Mouse (Mus musculus): ENCODE measurements around the gene Tmod3. TPM values are rescaled to one million over a fixed set of nuclear protein-coding genes. Genes with fewer than 3 reads are reported as not detected.
A peak's percentile ranks its signal among the peaks of the same experiment; 100 is the strongest.

Tmod3 gene
- polyA plus RNA-seq, 1 experiment from 2014 or later, result 120 TPM

GRCm38 (mm10) chr9:75560353-75560752 is 896 bp upstream of the Tmod3 start:
- ATAC-seq (replicated peaks; ENCODE audit: low FRiP score, low read depth) (no peak), DNase-seq (ENCODE audit: low spot score) (no peak)
- H3K9me3 ChIP-seq (replicated peaks; ENCODE audit: low read length), result no peaks in the 10 kb centered on the region
- TF ChIP-seq CTCF (IDR thresholded peaks at IDR 0.05; ENCODE audit: low read depth), result no peak
- no peaks in the 10 kb centered on the region for H3K36me3 ChIP-seq (ENCODE audit: insufficient read depth, low read length)
- no peak overlapping the region for H3K4me2 ChIP-seq (ENCODE audit: low read length)
- no peaks in the 10 kb centered on the region for H3K27me3 ChIP-seq (ENCODE audit: insufficient read depth, low read length)
- no peak overlapping the region for H3K9ac ChIP-seq (ENCODE audit: low read depth, low read length)
- no peaks in the 10 kb centered on the region; the same call in none of the 2 replicates for H3K4me1 ChIP-seq (replicated peaks; ENCODE audit: insufficient read depth, low read length)
- H3K4me3 ChIP-seq (replicated peaks; ENCODE audit: low read depth, low read length), result no peak overlapping the region
- no peak overlapping the region for H3K27ac ChIP-seq

- H3K4me2 ChIP-seq (ENCODE audit: low read length), result peak overlapping the region; percentile 79
- H3K27me3 ChIP-seq (ENCODE audit: insufficient read depth, low read length), result no peaks in the 10 kb centered on the region
- ATAC-seq (replicated peaks; ENCODE audit: low FRiP score, low read depth), result peak; percentile 89
- H3K27ac ChIP-seq, result peak overlapping the region; percentile 95
- TF ChIP-seq CTCF (IDR thresholded peaks at IDR 0.05; ENCODE audit: low read depth), result no peak
- WGBS, result under 1% methylated on average over 47 of the region's 47 CpGs
- H3K9ac ChIP-seq (ENCODE audit: low read depth, low read length), result peak overlapping the region; percentile 81
- DNase-seq (ENCODE audit: low spot score), result peak; percentile 65
- no peaks in the 10 kb centered on the region for H3K36me3 ChIP-seq (ENCODE audit: insufficient read depth, low read length)
- H3K9me3 ChIP-seq (replicated peaks; ENCODE audit: low read length), result no peaks in the 10 kb centered on the region
- no peaks in the 10 kb centered on the region; the same call in none of the 2 replicates for H3K4me1 ChIP-seq (replicated peaks; ENCODE audit: insufficient read depth, low read length)
- peak overlapping the region; percentile 71 for H3K4me3 ChIP-seq (replicated peaks; ENCODE audit: low read depth, low read length)
Measured at GRCm38 (mm10) chr9:75558812-75559511, 495 bp downstream of the Tmod3 start.

GRCm38 (mm10) chr9:75558360-75558759 is 1.1 kb downstream of the Tmod3 start:
- TF ChIP-seq CTCF (IDR thresholded peaks at IDR 0.05; ENCODE audit: low read depth), result no peak

GRCm38 (mm10) chr9:75553719-75554118 is 5.7 kb downstream of the Tmod3 start:
- 67% methylated on average over 4 of the region's 4 CpGs for WGBS
- no peak for TF ChIP-seq CTCF (IDR thresholded peaks at IDR 0.05; ENCODE audit: low read depth)
- no peaks in the 10 kb centered on the region for H3K27me3 ChIP-seq (ENCODE audit: insufficient read depth, low read length)
- DNase-seq (ENCODE audit: low spot score) (no peak), ATAC-seq (replicated peaks; ENCODE audit: low FRiP score, low read depth) (no peak)
- H3K36me3 ChIP-seq (ENCODE audit: insufficient read depth, low read length), result no peaks in the 10 kb centered on the region
- H3K27ac ChIP-seq, result no peak overlapping the region
- H3K9me3 ChIP-seq (replicated peaks; ENCODE audit: low read length), result no peaks in the 10 kb centered on the region
- H3K9ac ChIP-seq (ENCODE audit: low read depth, low read length), result no peak overlapping the region
- no peaks in the 10 kb centered on the region; the same call in none of the 2 replicates for H3K4me1 ChIP-seq (replicated peaks; ENCODE audit: insufficient read depth, low read length)
- no peak overlapping the region for H3K4me3 ChIP-seq (replicated peaks; ENCODE audit: low read depth, low read length)
- no peak overlapping the region for H3K4me2 ChIP-seq (ENCODE audit: low read length)

More at GRCm38 (mm10) chr9:75558360-75558759, 1.1 kb downstream of the Tmod3 start:
- peak overlapping the region; percentile 79 for H3K4me2 ChIP-seq (ENCODE audit: low read length)
- no peak for ATAC-seq (replicated peaks; ENCODE audit: low FRiP score, low read depth)
- 5% methylated on average over 3 of the region's 3 CpGs for WGBS
- no peaks in the 10 kb centered on the region; the same call in none of the 2 replicates for H3K4me1 ChIP-seq (replicated peaks; ENCODE audit: insufficient read depth, low read length)
- no peaks in the 10 kb centered on the region for H3K9me3 ChIP-seq (replicated peaks; ENCODE audit: low read length)
- peak overlapping the region; percentile 95 for H3K27ac ChIP-seq
- peak overlapping the region; percentile 81 for H3K9ac ChIP-seq (ENCODE audit: low read depth, low read length)
- H3K27me3 ChIP-seq (ENCODE audit: insufficient read depth, low read length), result no peaks in the 10 kb centered on the region
- DNase-seq (ENCODE audit: low spot score), result peak; percentile 69
- peak overlapping the region; percentile 71 for H3K4me3 ChIP-seq (replicated peaks; ENCODE audit: low read depth, low read length)
- H3K36me3 ChIP-seq (ENCODE audit: insufficient read depth, low read length), result no peaks in the 10 kb centered on the region

- no peak for ATAC-seq (replicated peaks; ENCODE audit: low FRiP score, low read depth)
Measured at GRCm38 (mm10) chr9:75551342-75551741, 8.1 kb downstream of the Tmod3 start.

GRCm38 (mm10) chr9:75549010-75549409 is 10.4 kb downstream of the Tmod3 start:
- DNase-seq (ENCODE audit: low spot score), result peak; percentile 35
- peaks cover 5% of the 10 kb centered on the region for H3K4me1 ChIP-seq (replicated peaks; ENCODE audit: insufficient read depth, low read length)
- WGBS, result 52% methylated on average over 8 of the region's 8 CpGs

More at GRCm38 (mm10) chr9:75551342-75551741, 8.1 kb downstream of the Tmod3 start:
- H3K36me3 ChIP-seq (ENCODE audit: insufficient read depth, low read length), result no peaks in the 10 kb centered on the region
- no peak overlapping the region for H3K27ac ChIP-seq
- H3K9ac ChIP-seq (ENCODE audit: low read depth, low read length), result no peak overlapping the region
- peaks cover 5% of the 10 kb centered on the region for H3K4me1 ChIP-seq (replicated peaks; ENCODE audit: insufficient read depth, low read length)
- no peaks in the 10 kb centered on the region for H3K27me3 ChIP-seq (ENCODE audit: insufficient read depth, low read length)
- peak; percentile 28; the same call in 1 of the 2 replicates for TF ChIP-seq CTCF (IDR thresholded peaks at IDR 0.05; ENCODE audit: low read depth)
- no peaks in the 10 kb centered on the region for H3K9me3 ChIP-seq (replicated peaks; ENCODE audit: low read length)
- WGBS, result 48% methylated on average over 5 of the region's 5 CpGs
- H3K4me2 ChIP-seq (ENCODE audit: low read length), result no peak overlapping the region
- DNase-seq (ENCODE audit: low spot score), result no peak
- H3K4me3 ChIP-seq (replicated peaks; ENCODE audit: low read depth, low read length), result no peak overlapping the region

More at GRCm38 (mm10) chr9:75549010-75549409, 10.4 kb downstream of the Tmod3 start:
- no peaks in the 10 kb centered on the region for H3K27me3 ChIP-seq (ENCODE audit: insufficient read depth, low read length)
- no peak for ATAC-seq (replicated peaks; ENCODE audit: low FRiP score, low read depth)
- no peaks in the 10 kb centered on the region for H3K36me3 ChIP-seq (ENCODE audit: insufficient read depth, low read length)
- no peak for TF ChIP-seq CTCF (IDR thresholded peaks at IDR 0.05; ENCODE audit: low read depth)
- no peak overlapping the region for H3K9ac ChIP-seq (ENCODE audit: low read depth, low read length)
- no peaks in the 10 kb centered on the region for H3K9me3 ChIP-seq (replicated peaks; ENCODE audit: low read length)
- no peak overlapping the region for H3K4me3 ChIP-seq (replicated peaks; ENCODE audit: low read depth, low read length)
- no peak overlapping the region for H3K4me2 ChIP-seq (ENCODE audit: low read length)
- no peak overlapping the region for H3K27ac ChIP-seq
